Mouse (Mus musculus) liver, adult 2 months (tissue): ENCODE data around the gene Cbx3.

Experiments used
- CTCF ChIP-seq: fragments of 200-500 bp; IDR thresholded peaks from 2 replicates; pipeline ENCODE4 v1.5.1; 2011; ENCODE audit warnings: low read depth, low read length, control low read depth
- POLR2A ChIP-seq: fragments of 200-500 bp; IDR thresholded peaks from 2 replicates; pipeline ENCODE4 v1.6.1; 2011; ENCODE audit warnings: low read length, control low read depth; ENCODE audit not compliant: insufficient read depth; ENCODE audit errors: extremely low read depth

- no peak for TF ChIP-seq POLR2A
- no peak for TF ChIP-seq CTCF
These were observed 46.6 kb upstream of the Cbx3 start for GRCm38 (mm10) chr6:51423466-51424122.
